ENCODE assay signal across 9 mouse cellular contexts in genomic region chr7:100984452-100985395, GRCm38 (mm10). TPM values are rescaled to one million over a fixed set of nuclear protein-coding genes. Genes with fewer than 3 reads are reported as not detected.
A peak's percentile ranks its signal among the peaks of the same experiment; 100 is the strongest.
DNase-seq lines count a peak whose midpoint lies in the region; ATAC-seq and TF ChIP-seq lines count a peak whose summit lies in the region.
"Had no signal": no experiment of that assay in that cellular context is flagged by ENCODE, and none has a peak within 500 bp of the region (broad histone marks: within the 10 kb centered on the region; RNA-seq: fewer than 3 reads in every experiment).

No protein-coding gene starts in this region.

- H3K27ac ChIP-seq in gastrocnemius, adult 2 months, result peak overlapping the region; percentile 46; the same call in 1 of the 2 replicates
- peak overlapping the region; percentile 83 for H3K27ac ChIP-seq in lung, embryonic 16.5 days (ENCODE audit: low read length)

- no peaks in the 10 kb centered on the region for H3K36me3 ChIP-seq in lung, embryonic 16.5 days (ENCODE audit: control insufficient read depth, insufficient read depth, low read length)
- H3K36me3 ChIP-seq: G1E had no signal

- peak overlapping the region; percentile 30 for H3K4me2 ChIP-seq in lung, embryonic 16.5 days (ENCODE audit: low read depth, low read length)

- H3K4me1 ChIP-seq in lung, embryonic 16.5 days (replicated peaks; ENCODE audit: control insufficient read depth, insufficient read depth, low read length), result peaks cover 24% of the 10 kb centered on the region

- H3K27me3 ChIP-seq in lung, embryonic 16.5 days (ENCODE audit: control insufficient read depth, insufficient read depth, low read depth, low read length), result no peaks in the 10 kb centered on the region

- no peaks in the 10 kb centered on the region for H3K9me3 ChIP-seq in lung, embryonic 16.5 days (ENCODE audit: control insufficient read depth, low read length)
- H3K9me3 ChIP-seq: G1E had no signal

- 33% methylated on average over 21 of the region's 21 CpGs for WGBS in lung, embryonic 16.5 days

- intact Hi-C loops in gastrocnemius, adult 2 months (cut with DNase I), result loop anchor here (5.0 kb wide), 2 partner anchors 77 to 248 kb away; no protein-coding TSS in a partner anchor

- TF ChIP-seq CTCF in gastrocnemius, adult 2 months (IDR thresholded peaks at IDR 0.05), result no peak

- H3K4me3 ChIP-seq in gastrocnemius, adult 2 months, result no peak overlapping the region
- H3K4me3 ChIP-seq in lung, embryonic 16.5 days (ENCODE audit: low read length), result no peak overlapping the region

- peak overlapping the region; percentile 32; the same call in 1 of the 2 replicates for H3K9ac ChIP-seq in lung, embryonic 16.5 days (ENCODE audit: low read length)

- DNase-seq in gastrocnemius, adult 2 months, result no peak
- DNase-seq in gastrocnemius, postnatal 10 days, result no peak
- DNase-seq in embryo, embryonic 11.5 days (ENCODE audit: low read depth, low spot score), result peak; percentile 30
- DNase-seq in kidney, adult 18-20 months, result peak; percentile 41
- DNase-seq in layer of hippocampus, adult 9-10 months (ENCODE audit: low spot score), result no peak
- DNase-seq in cerebellum, adult 18-20 months, result no peak
- no peak for DNase-seq in thymus, postnatal 4 days

- peak; percentile 87 for ATAC-seq in lung, embryonic 16.5 days (ENCODE audit: low read depth)

RNA-seq across cellular contexts. Expression of gene P2ry6, which starts 10.3 kb away (rescaled TPM):
- total RNA-seq in gastrocnemius, adult 2 months (2021), result 1 to 10 TPM in 1 of 2 experiments, under 1 TPM in 1; 0.82 to 1.4 TPM
- total RNA-seq in gastrocnemius, postnatal 10 days (2021), result 1 to 10 TPM; 2.3 to 4.0 TPM
- polyA plus RNA-seq in lung, embryonic 16.5 days (2015; fragmentation: Nextera tagmentation; extraction: Ambion mirVana), result 9.1 and 10.1 TPM in 2 replicates

RNA-seq across cellular contexts. Expression of gene P2ry2, which starts 27.9 kb away (rescaled TPM):
- total RNA-seq in gastrocnemius, adult 2 months (2021), result 10 to 100 TPM; 29.5 to 41.7 TPM
- 10 to 100 TPM; 56.5 to 57.9 TPM for total RNA-seq in gastrocnemius, postnatal 10 days (2021)
- 4.5 and 4.8 TPM in 2 replicates for polyA plus RNA-seq in lung, embryonic 16.5 days (2015; fragmentation: Nextera tagmentation; extraction: Ambion mirVana)
- polyA plus RNA-seq: G1E had no signal

RNA-seq across cellular contexts. Expression of gene Arhgef17, which starts 52.8 kb away (rescaled TPM):
- 10 to 100 TPM; 20.9 to 33.3 TPM for total RNA-seq in gastrocnemius, adult 2 months (2021)
- total RNA-seq in gastrocnemius, postnatal 10 days (2021), result 10 to 100 TPM; 29.6 to 35.5 TPM
- polyA plus RNA-seq in lung, embryonic 16.5 days (2015; fragmentation: Nextera tagmentation; extraction: Ambion mirVana), result 10.6 and 11.8 TPM in 2 replicates

Comparison
In these comparisons a context has a peak if more than half of its experiments do, and no peak if none do; other contexts are left out.
1. DNase-seq: peak in embryo, embryonic 11.5 days (single experiment) and kidney, adult 18-20 months (single experiment); none in gastrocnemius, adult 2 months (single experiment), gastrocnemius, postnatal 10 days (single experiment), layer of hippocampus, adult 9-10 months (single experiment), cerebellum, adult 18-20 months (0 of 2) and thymus, postnatal 4 days (single experiment).